Mouse (Mus musculus): ENCODE measurements at regions not wholly inside any gene's neighbourhood (a gene's known extent, or its start where the extent isn't known, plus 50 kb on each side); places are given as distances from the start of the nearest gene placed in this dataset.

GRCm38 (mm10) chr6:111621684-111622480, 651.7 kb upstream of the Lmcd1 start:
- DNase-seq: no peak

- no peak for DNase-seq
These were observed 650.9 kb upstream of the Lmcd1 start for GRCm38 (mm10) chr6:111622481-111623139.

- DNase-seq: no peak
These were observed 650.4 kb upstream of the Lmcd1 start for GRCm38 (mm10) chr6:111623140-111623497.

- no peak for DNase-seq
These were observed 648.1 kb upstream of the Lmcd1 start for GRCm38 (mm10) chr6:111625501-111625900.

- no peak for DNase-seq
These were observed 620.8 kb upstream of the Lmcd1 start for GRCm38 (mm10) chr6:111652736-111653135.

GRCm38 (mm10) chr6:111659957-111660356, 613.6 kb upstream of the Lmcd1 start:
- DNase-seq: no peak

GRCm38 (mm10) chr6:111664603-111665002, 609.0 kb upstream of the Lmcd1 start:
- DNase-seq: no peak

GRCm38 (mm10) chr6:111684911-111685310, 588.6 kb upstream of the Lmcd1 start:
- no peak for DNase-seq

GRCm38 (mm10) chr6:111702864-111703263, 570.7 kb upstream of the Lmcd1 start:
- no peak for DNase-seq

- DNase-seq: no peak
These were observed 565.3 kb upstream of the Lmcd1 start for GRCm38 (mm10) chr6:111708277-111708676.

GRCm38 (mm10) chr6:111725969-111726368, 547.6 kb upstream of the Lmcd1 start:
- no peak for DNase-seq

- DNase-seq: no peak
These were observed 543.2 kb upstream of the Lmcd1 start for GRCm38 (mm10) chr6:111730381-111730780.

GRCm38 (mm10) chr6:111733926-111734325, 539.6 kb upstream of the Lmcd1 start:
- no peak for DNase-seq

GRCm38 (mm10) chr6:111738983-111739382, 534.6 kb upstream of the Lmcd1 start:
- DNase-seq: no peak

GRCm38 (mm10) chr6:111781710-111782481, 491.7 kb upstream of the Lmcd1 start:
- no peak for DNase-seq

- no peak for DNase-seq
These were observed 464.9 kb upstream of the Lmcd1 start for GRCm38 (mm10) chr6:111808611-111809010.

GRCm38 (mm10) chr6:111813982-111814603, 459.5 kb upstream of the Lmcd1 start:
- DNase-seq: no peak

- no peak for DNase-seq
These were observed 458.4 kb upstream of the Lmcd1 start for GRCm38 (mm10) chr6:111815150-111815549.

GRCm38 (mm10) chr6:111820265-111820664, 453.3 kb upstream of the Lmcd1 start:
- no peak for DNase-seq

- DNase-seq: no peak
These were observed 429.2 kb upstream of the Lmcd1 start for GRCm38 (mm10) chr6:111844321-111844835.

- no peak for DNase-seq
These were observed 407.4 kb upstream of the Lmcd1 start for GRCm38 (mm10) chr6:111866101-111866598.

GRCm38 (mm10) chr6:111882557-111882956, 391.0 kb upstream of the Lmcd1 start:
- DNase-seq: no peak
